18 mouse cellular contexts compared by ENCODE assay signal in the genomic region with DNA sequence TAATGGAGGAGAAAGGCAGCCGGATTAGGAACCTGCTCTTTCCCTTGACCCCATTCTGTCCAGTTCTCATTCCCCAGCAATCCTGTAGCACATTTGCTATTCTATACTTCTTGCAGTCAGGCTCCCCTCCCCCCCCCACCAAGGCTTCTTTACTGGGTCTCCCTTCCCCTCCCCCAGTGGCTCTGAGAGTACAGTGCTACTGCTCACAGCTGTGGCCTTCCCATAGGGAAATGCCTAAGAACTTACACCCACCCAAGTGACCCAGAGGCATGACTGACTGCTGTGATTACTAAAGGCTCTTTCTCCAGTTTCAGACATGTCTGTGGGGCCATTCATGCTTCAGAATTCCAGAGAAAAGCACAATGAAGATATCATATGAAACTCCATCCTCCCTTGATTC. TPM values are rescaled to one million over a fixed set of nuclear protein-coding genes. Genes with fewer than 3 reads are reported as not detected.
DNase-seq lines count a peak whose midpoint lies in the region; ATAC-seq lines count a peak whose summit lies in the region.
"Had no signal": no experiment of that assay in that cellular context is flagged by ENCODE, and none has a peak within 500 bp of the region (broad histone marks: within the 10 kb centered on the region; RNA-seq: fewer than 3 reads in every experiment).

No protein-coding gene starts in this region.

- H3K36me3 ChIP-seq in forebrain, embryonic 14.5 days (ENCODE audit: control insufficient read depth, insufficient read depth, low read length), result no peaks in the 10 kb centered on the region
- no peaks in the 10 kb centered on the region for H3K36me3 ChIP-seq in forebrain, embryonic 10.5 days (replicated peaks)
- no peaks in the 10 kb centered on the region for H3K36me3 ChIP-seq in neural tube, embryonic 13.5 days
- no peaks in the 10 kb centered on the region for H3K36me3 ChIP-seq in neural tube, embryonic 15.5 days
- no peaks in the 10 kb centered on the region for H3K36me3 ChIP-seq in embryonic facial prominence, embryonic 14.5 days (ENCODE audit: control insufficient read depth, insufficient read depth, low read length)
- H3K36me3 ChIP-seq: heart, embryonic 12.5 days; hindbrain, embryonic 15.5 days had no signal

- ATAC-seq in forebrain, embryonic 14.5 days, result no peak
- peak; percentile 63 for ATAC-seq in neural tube, embryonic 13.5 days (ENCODE audit: low read depth)
- no peak for ATAC-seq in neural tube, embryonic 15.5 days (ENCODE audit: low FRiP score)
- ATAC-seq in embryonic facial prominence, embryonic 14.5 days (ENCODE audit: low read depth), result peak; percentile 79
- ATAC-seq: intestine, embryonic 16.5 days; liver, postnatal 0 days had no signal

- H3K9ac ChIP-seq in forebrain, embryonic 14.5 days (ENCODE audit: low read length), result no peak overlapping the region
- no peak overlapping the region for H3K9ac ChIP-seq in neural tube, embryonic 13.5 days
- no peak overlapping the region for H3K9ac ChIP-seq in neural tube, embryonic 15.5 days (replicated peaks)
- no peak overlapping the region for H3K9ac ChIP-seq in embryonic facial prominence, embryonic 14.5 days (ENCODE audit: low read depth, low read length)
- H3K9ac ChIP-seq: heart, embryonic 12.5 days; hindbrain, embryonic 15.5 days; liver, postnatal 0 days had no signal

- 50% methylated on average over 1 of the region's 1 CpGs for WGBS in forebrain, embryonic 14.5 days
- 75% methylated on average over 1 of the region's 1 CpGs for WGBS in forebrain, embryonic 10.5 days
- 47% methylated on average over 1 of the region's 1 CpGs for WGBS in neural tube, embryonic 13.5 days
- WGBS in neural tube, embryonic 15.5 days, result 41% methylated on average over 1 of the region's 1 CpGs
- WGBS in embryonic facial prominence, embryonic 14.5 days, result 36% methylated on average over 1 of the region's 1 CpGs

- no peak overlapping the region for H3K27ac ChIP-seq in forebrain, embryonic 14.5 days (ENCODE audit: low read depth, low read length)
- H3K27ac ChIP-seq in forebrain, embryonic 10.5 days, result no peak overlapping the region
- no peak overlapping the region for H3K27ac ChIP-seq in neural tube, embryonic 13.5 days (replicated peaks)
- no peak overlapping the region for H3K27ac ChIP-seq in neural tube, embryonic 15.5 days (replicated peaks)
- H3K27ac ChIP-seq in embryonic facial prominence, embryonic 14.5 days (replicated peaks; ENCODE audit: low read depth, low read length), result no peak overlapping the region
- H3K27ac ChIP-seq: hindbrain, embryonic 15.5 days had no signal

- peak; percentile 25 for DNase-seq in forebrain, embryonic 14.5 days (ENCODE audit: low spot score)
- no peak for DNase-seq in forebrain, embryonic 10.5 days (ENCODE audit: extremely low spot score, low spot score)
- peak; percentile 77 for DNase-seq in embryonic facial prominence, embryonic 14.5 days (ENCODE audit: low spot score)
- no peak for DNase-seq in lung, postnatal 25 days (ENCODE audit: low spot score)
- DNase-seq in cerebellum, adult 11 months, result no peak
- DNase-seq: adrenal gland, postnatal 25 days; cerebellum, adult 18-20 months; cerebellum, postnatal 25 days; heart, postnatal 14 days; liver, postnatal 0 days; lung, postnatal 10 days; thymus, postnatal 36 days had no signal

- H3K9me3 ChIP-seq in forebrain, embryonic 14.5 days (replicated peaks; ENCODE audit: control insufficient read depth, low read length), result no peaks in the 10 kb centered on the region
- no peaks in the 10 kb centered on the region for H3K9me3 ChIP-seq in forebrain, embryonic 10.5 days
- no peaks in the 10 kb centered on the region for H3K9me3 ChIP-seq in neural tube, embryonic 13.5 days
- H3K9me3 ChIP-seq in neural tube, embryonic 15.5 days (replicated peaks), result no peaks in the 10 kb centered on the region
- H3K9me3 ChIP-seq in embryonic facial prominence, embryonic 14.5 days (ENCODE audit: control insufficient read depth, low read length), result no peaks in the 10 kb centered on the region
- H3K9me3 ChIP-seq: heart, embryonic 12.5 days; hindbrain, embryonic 15.5 days had no signal

- H3K4me1 ChIP-seq in forebrain, embryonic 14.5 days (ENCODE audit: control insufficient read depth, insufficient read depth, low read length), result no peaks in the 10 kb centered on the region
- peaks cover 7% of the 10 kb centered on the region for H3K4me1 ChIP-seq in forebrain, embryonic 10.5 days
- peaks cover 12% of the 10 kb centered on the region for H3K4me1 ChIP-seq in neural tube, embryonic 13.5 days (replicated peaks)
- H3K4me1 ChIP-seq in neural tube, embryonic 15.5 days, result peaks cover 2% of the 10 kb centered on the region; the same call in 1 of the 2 replicates
- no peaks in the 10 kb centered on the region for H3K4me1 ChIP-seq in embryonic facial prominence, embryonic 14.5 days (ENCODE audit: control insufficient read depth, insufficient read depth, low read length)
- H3K4me1 ChIP-seq: heart, embryonic 12.5 days; hindbrain, embryonic 15.5 days had no signal

- no peaks in the 10 kb centered on the region for H3K27me3 ChIP-seq in forebrain, embryonic 14.5 days (replicated peaks; ENCODE audit: control insufficient read depth, insufficient read depth, low read length)
- no peaks in the 10 kb centered on the region for H3K27me3 ChIP-seq in forebrain, embryonic 10.5 days (ENCODE audit: poor library complexity, severe bottlenecking)
- peaks cover 12% of the 10 kb centered on the region for H3K27me3 ChIP-seq in neural tube, embryonic 13.5 days
- 0 out of 2 replicates have a peak, but pooled peaks cover 5% of the 10 kb centered on the region for H3K27me3 ChIP-seq in neural tube, embryonic 15.5 days (replicated peaks)
- no peaks in the 10 kb centered on the region for H3K27me3 ChIP-seq in embryonic facial prominence, embryonic 14.5 days (replicated peaks; ENCODE audit: control insufficient read depth, insufficient read depth, low read length)
- H3K27me3 ChIP-seq: heart, embryonic 12.5 days had no signal

- no peak overlapping the region for H3K4me3 ChIP-seq in forebrain, embryonic 14.5 days (ENCODE audit: low read depth, low read length)
- H3K4me3 ChIP-seq in forebrain, embryonic 10.5 days, result no peak overlapping the region
- no peak overlapping the region for H3K4me3 ChIP-seq in neural tube, embryonic 13.5 days
- no peak overlapping the region for H3K4me3 ChIP-seq in neural tube, embryonic 15.5 days (replicated peaks)
- no peak overlapping the region for H3K4me3 ChIP-seq in embryonic facial prominence, embryonic 14.5 days (ENCODE audit: low read depth, low read length)
- H3K4me3 ChIP-seq: heart, embryonic 12.5 days; hindbrain, embryonic 15.5 days had no signal

- no peak overlapping the region for H3K4me2 ChIP-seq in forebrain, embryonic 14.5 days (ENCODE audit: low read length)
- no peak overlapping the region for H3K4me2 ChIP-seq in neural tube, embryonic 13.5 days
- H3K4me2 ChIP-seq in neural tube, embryonic 15.5 days, result no peak overlapping the region
- no peak overlapping the region for H3K4me2 ChIP-seq in embryonic facial prominence, embryonic 14.5 days (ENCODE audit: low read depth, low read length)
- H3K4me2 ChIP-seq: heart, embryonic 12.5 days; hindbrain, embryonic 15.5 days had no signal

RNA-seq across cellular contexts. Expression of a gene that starts 20.0 kb away (rescaled TPM):
- polyA plus RNA-seq in forebrain, embryonic 14.5 days (2014; fragmentation: Nextera tagmentation; extraction: Ambion mirVana), result 5.1 and 7.5 TPM in 2 replicates
- polyA plus RNA-seq in forebrain, embryonic 10.5 days (2016; fragmentation: Nextera tagmentation; extraction: Ambion mirVana), result 6.3 and 6.8 TPM in 2 replicates
- polyA plus RNA-seq in neural tube, embryonic 13.5 days (2015; fragmentation: Nextera tagmentation; extraction: Ambion mirVana), result 12.6 and 14.3 TPM in 2 replicates
- polyA plus RNA-seq in neural tube, embryonic 15.5 days (2015; fragmentation: Nextera tagmentation; extraction: Ambion mirVana), result 19.0 and 23.2 TPM in 2 replicates
- polyA plus RNA-seq in embryonic facial prominence, embryonic 14.5 days (2014; fragmentation: Nextera tagmentation; extraction: Ambion mirVana), result 3.0 and 3.3 TPM in 2 replicates
- polyA plus RNA-seq: liver, adult 2 months had no signal

Comparison
In these comparisons a context has a peak if more than half of its experiments do, and no peak if none do; other contexts are left out.
1. ATAC-seq: peak in neural tube, embryonic 13.5 days (single experiment) and embryonic facial prominence, embryonic 14.5 days (single experiment); none in forebrain, embryonic 14.5 days (single experiment) and neural tube, embryonic 15.5 days (single experiment).
2. DNase-seq: peak in forebrain, embryonic 14.5 days (single experiment) and embryonic facial prominence, embryonic 14.5 days (single experiment); none in forebrain, embryonic 10.5 days (single experiment), lung, postnatal 25 days (single experiment) and cerebellum, adult 11 months (single experiment).